Mouse (Mus musculus) heart, postnatal 14 days (tissue): ENCODE data around the gene Gm8206. TPM values are rescaled to one million over a fixed set of nuclear protein-coding genes. Genes with fewer than 3 reads are reported as not detected.
"Not testable (repeated sequence)": the region's sequence is repeated elsewhere in the genome, so short reads cannot be mapped to it uniquely, and the experiment has no call there.

ENCODE experiments used
- DNase-seq, 2 experiments: peaks; one replicate each; pipeline ENCODE4 v3.0.0; 2021 to 2022
- intact Hi-C: fragments of 180-260 bp; cut with DNase I; formaldehyde crosslinking; loops from one replicate; pipeline ENCODE4 v1.15.1; 2025
- long read RNA-seq, 2 experiments: library from polyadenylated mRNA; stranded (forward); transcript quantifications; one replicate each; pipeline ENCODE4 v2.0.0; 2021
- total RNA-seq, 2 experiments: library from RNA; stranded (reverse); gene quantifications; 2 replicates each; pipeline ENCODE4 v1.2.3; 2021

Gene Gm8206
- total RNA-seq = under 1 TPM in 1 of 2 experiments, not detected in 1; 0.17 TPM
- long read RNA-seq, experiment 1, partial matches to known transcripts = 0 of 2 reads
- long read RNA-seq, experiment 1, other reads (novel, unspliced or antisense) = 2 of 2 reads
- long read RNA-seq, experiment 2 = 0 reads

- DNase-seq, intact Hi-C loops: not testable (repeated sequence)
Measured at GRCm38 (mm10) chr14:6093842-6094241, at the start of gene Gm8206. Gene Gm8206, minus strand, starts transcription at chr14:6093942.

- intact Hi-C loops, DNase-seq: not testable (repeated sequence)
Measured at GRCm38 (mm10) chr14:6125707-6126106, 32.0 kb upstream of the Gm8206 start, which contains the start of gene Gm3476. Gene Gm3476, minus strand, starts transcription at chr14:6125807.

DNA sequence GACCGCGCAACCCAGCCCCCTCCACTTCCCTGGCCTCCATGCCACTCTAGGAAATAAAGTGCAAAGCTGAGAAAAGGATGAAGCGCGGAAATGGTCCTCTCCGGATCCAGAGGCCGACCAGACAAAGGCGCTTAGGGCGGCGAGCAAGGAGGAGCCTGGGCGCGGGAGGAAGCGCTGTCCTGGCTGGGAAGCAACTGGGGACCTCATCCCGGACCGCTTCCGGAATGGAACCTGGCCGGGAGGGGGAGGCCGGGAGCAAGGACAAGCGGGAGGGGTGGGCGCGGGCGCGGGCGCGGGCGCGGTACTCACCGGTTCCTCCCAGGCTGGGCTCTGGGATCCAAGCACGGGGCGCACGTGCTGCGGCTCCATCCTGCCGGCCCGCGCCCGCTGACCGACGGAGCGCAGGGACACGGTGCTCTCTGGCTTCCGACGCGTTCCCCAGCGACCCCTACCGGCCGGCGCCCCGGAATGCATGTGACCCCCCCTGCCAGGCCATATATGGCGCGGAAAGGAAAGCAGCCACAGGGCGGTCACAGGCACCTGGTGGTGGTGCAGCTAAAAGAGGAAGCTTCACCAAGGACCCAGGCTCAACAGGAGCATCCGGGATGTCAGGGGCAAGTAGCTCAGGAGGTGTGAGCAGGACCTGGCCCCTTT lies 14.7 kb upstream of the Gm8206 start, which contains the start of gene Gm3468:
Gene Gm3468 (minus strand): TSS at position 394 of the 654 bp plus-strand sequence.
- intact Hi-C loops = not testable (repeated sequence)
- peak; percentile 58 to 59 for DNase-seq

GRCm38 (mm10) chr14:6107500-6107899 lies 13.8 kb upstream of the Gm8206 start:
- DNase-seq, intact Hi-C loops: not testable (repeated sequence)

DNA sequence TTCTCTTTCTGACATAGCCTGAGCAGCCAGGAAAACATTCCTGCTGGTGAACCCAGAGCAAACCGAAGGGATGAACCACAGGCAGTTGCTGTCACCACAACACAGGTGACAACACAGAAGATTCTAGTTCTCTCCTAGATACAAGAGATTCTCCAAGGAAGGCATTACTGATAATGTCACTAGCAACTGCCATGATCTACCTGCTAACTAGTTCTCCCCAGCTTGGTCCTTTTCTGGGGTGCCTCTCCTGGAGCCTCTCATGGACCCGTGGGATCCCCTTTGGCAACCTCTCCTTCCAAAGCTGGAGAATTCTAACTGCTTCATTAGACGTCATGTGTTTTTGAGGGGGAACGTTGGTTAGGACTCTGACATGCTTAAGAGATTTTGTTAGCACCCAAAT lies 35.6 kb downstream of the Gm8206 start, which contains the start of gene Gm6337:
Gene Gm6337 (minus strand): TSS at position 101 of the 400 bp plus-strand sequence.
- DNase-seq, intact Hi-C loops: not testable (repeated sequence)

DNA sequence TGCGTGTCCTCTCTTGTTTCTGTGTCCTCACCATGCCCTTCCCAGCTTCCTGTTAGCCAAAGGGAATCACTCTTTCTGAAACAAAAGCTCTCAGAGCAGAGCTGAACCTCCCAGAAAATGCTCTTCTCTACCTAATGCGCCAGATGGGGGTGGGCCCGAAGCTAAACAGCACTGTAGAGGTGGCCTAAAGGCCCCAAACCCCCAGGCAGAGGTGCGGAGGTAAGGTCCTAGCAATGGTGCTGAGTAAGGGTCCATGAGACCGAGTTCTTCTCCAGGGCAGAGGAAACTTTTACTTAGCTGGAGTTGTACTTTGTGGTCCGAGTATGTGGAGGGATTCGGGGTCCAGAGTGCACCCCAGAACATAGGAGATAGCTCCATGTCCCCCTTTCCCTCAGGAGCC lies 106.6 kb downstream of the Gm8206 start:
- intact Hi-C loops = not testable (repeated sequence)
- peak in 1 of 2 experiments; percentile 4 for DNase-seq

DNA sequence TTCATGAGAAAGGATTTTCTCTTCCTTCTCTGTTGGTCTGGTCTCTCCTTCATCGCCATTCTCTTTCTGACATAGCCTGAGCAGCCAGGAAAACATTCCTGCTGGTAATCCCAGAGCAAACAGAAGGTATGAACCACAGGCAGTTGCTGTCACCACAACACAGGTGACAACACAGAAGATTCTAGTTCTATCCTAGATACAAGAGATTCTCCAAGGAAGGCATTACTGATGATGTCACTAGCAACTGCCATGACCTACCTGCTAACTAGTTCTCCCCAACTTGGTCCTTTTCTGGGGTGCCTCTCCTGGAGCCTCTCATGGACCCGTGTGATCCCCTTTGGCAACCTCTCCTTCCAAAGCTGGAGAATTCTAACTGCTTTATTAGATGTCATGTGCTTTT lies 114.7 kb downstream of the Gm8206 start, which contains the start of gene Gm3453:
Gene Gm3453 (minus strand): TSS at position 101 of the 400 bp plus-strand sequence.
- intact Hi-C loops = not testable (repeated sequence)

More for the DNA sequence above, 114.7 kb downstream of the Gm8206 start, which contains the start of gene Gm3453:
- not testable (repeated sequence) for DNase-seq

Other genes starting within 250 kb of the Gm8206 start
- gene Gm8237, start 213.6 kb downstream of the Gm8206 start, total RNA-seq = under 1 TPM; 0.44 to 0.79 TPM
- gene Gm3248, start 132.2 kb downstream of the Gm8206 start, total RNA-seq = under 1 TPM; 0.34 to 0.53 TPM
- gene Gm3453, start 114.8 kb downstream of the Gm8206 start, total RNA-seq = not detected
- gene Gm6337, start 35.7 kb downstream of the Gm8206 start, total RNA-seq = not detected
- under 1 TPM; 0.33 to 0.44 TPM for gene Gm3468, start 14.7 kb upstream of the Gm8206 start, total RNA-seq
- not detected for gene Gm3476, start 31.9 kb upstream of the Gm8206 start, total RNA-seq
- under 1 TPM; 0.69 to 0.83 TPM for gene Gm21560, start 125.3 kb upstream of the Gm8206 start, total RNA-seq
- gene Gm3411, start 193.3 kb upstream of the Gm8206 start, total RNA-seq = under 1 TPM in 1 of 2 experiments, not detected in 1; 0.17 TPM
- gene Gm21103, start 210.9 kb upstream of the Gm8206 start, total RNA-seq = not detected
- gene Gm3618, start 249.7 kb upstream of the Gm8206 start, total RNA-seq = not detected